Mouse (Mus musculus) myocyte (in vitro differentiated cells): ENCODE results near the gene Pp2d1. TPM values are rescaled to one million over a fixed set of nuclear protein-coding genes. Genes with fewer than 3 reads are reported as not detected.

Experiments
- H3K27me3 ChIP-seq: one replicate; pipeline ENCODE4 v1.6.1; 2011; ENCODE audit not compliant: control insufficient read depth, insufficient read depth, insufficient read length
- H3K36me3 ChIP-seq: one replicate; pipeline ENCODE4 v1.6.1; 2011; ENCODE audit not compliant: control insufficient read depth, insufficient read depth
- H3K4me2 ChIP-seq: one replicate; pipeline ENCODE4 v1.6.1; 2011; ENCODE audit warnings: low read depth, control low read depth
- H3K4me3 ChIP-seq: one replicate; pipeline ENCODE4 v1.5.1; 2011; ENCODE audit warnings: mild to moderate bottlenecking, control low read depth, moderate library complexity
- H3K79me2 ChIP-seq: one replicate; pipeline ENCODE4 v1.6.1; 2011; ENCODE audit not compliant: control insufficient read depth, insufficient read depth
- H3ac ChIP-seq: one replicate; pipeline ENCODE4 v1.6.1; 2011; ENCODE audit not compliant: control insufficient read depth, insufficient read length
- CEBPB ChIP-seq: IDR thresholded peaks from 2 replicates; pipeline ENCODE4 v1.6.1; 2011; ENCODE audit warnings: mild to moderate bottlenecking, moderate library complexity; ENCODE audit not compliant: poor library complexity, insufficient read depth, severe bottlenecking
- E2F4 ChIP-seq: IDR thresholded peaks from one replicate; pipeline ENCODE4 v1.6.1; 2011; ENCODE audit warnings: mild to moderate bottlenecking, control low read depth, moderate library complexity; ENCODE audit not compliant: insufficient read depth
- MAX ChIP-seq: IDR thresholded peaks from one replicate; pipeline ENCODE4 v1.6.1; 2011; ENCODE audit warnings: low read depth, mild to moderate bottlenecking, control low read depth
- MYOD1 ChIP-seq, 3 experiments: IDR thresholded peaks; one replicate each; pipeline ENCODE4 v1.6.1; 2011; ENCODE audit warnings: control low read depth in 2 of 3, low read depth in 2 of 3, mild to moderate bottlenecking in 2 of 3, moderate library complexity in 1 of 3; ENCODE audit not compliant: insufficient read length in 2 of 3, control insufficient read depth in 1 of 3
- MYOG ChIP-seq, 3 experiments: IDR thresholded peaks; one replicate each; pipeline ENCODE4 v1.6.1; 2011; ENCODE audit warnings: control low read depth in 2 of 3, low read depth in 2 of 3, mild to moderate bottlenecking in 2 of 3; ENCODE audit not compliant: insufficient read length in 2 of 3, control insufficient read depth in 1 of 3, insufficient read depth in 1 of 3
- POLR2A ChIP-seq: IDR thresholded peaks from one replicate; pipeline ENCODE4 v1.6.1; 2011; ENCODE audit warnings: low read depth, mild to moderate bottlenecking, control low read depth, moderate library complexity; ENCODE audit not compliant: insufficient read length
- POLR2AphosphoS2 ChIP-seq: IDR thresholded peaks from one replicate; pipeline ENCODE4 v1.6.1; 2011; ENCODE audit warnings: low read depth, control low read depth; ENCODE audit not compliant: insufficient read length
- REST ChIP-seq: IDR thresholded peaks from one replicate; pipeline ENCODE4 v1.6.1; 2011; ENCODE audit warnings: mild to moderate bottlenecking, control low read depth, moderate library complexity; ENCODE audit not compliant: insufficient read depth, insufficient read length
- SRF ChIP-seq: IDR thresholded peaks from one replicate; pipeline ENCODE4 v1.6.1; 2011; ENCODE audit warnings: low read depth; ENCODE audit not compliant: control insufficient read depth, insufficient read length
- TCF12 ChIP-seq: IDR thresholded peaks from one replicate; pipeline ENCODE4 v1.6.1; 2011; ENCODE audit warnings: mild to moderate bottlenecking, control low read depth; ENCODE audit not compliant: poor library complexity, insufficient read depth, severe bottlenecking
- TCF3 ChIP-seq: IDR thresholded peaks from one replicate; pipeline ENCODE4 v1.6.1; 2011; ENCODE audit warnings: low read depth, control low read depth; ENCODE audit not compliant: insufficient read length
- USF1 ChIP-seq: IDR thresholded peaks from one replicate; pipeline ENCODE4 v1.6.1; 2011; ENCODE audit warnings: low read depth, mild to moderate bottlenecking, control low read depth, moderate library complexity
- polyA plus RNA-seq: library from polyadenylated mRNA; unstranded; fragments of >200 nt; fragmentation: generic; extraction: Trizol; gene quantifications from one replicate; pipeline ENCODE4 v1.2.1, GENCODE M21; 2012; ENCODE audit warnings: missing spikeins

Gene Pp2d1
- polyA plus RNA-seq, 1 experiment = 0.12 TPM

- H3ac ChIP-seq = no peak overlapping the region
- no peak for TF ChIP-seq MYOG (IDR thresholded peaks at IDR 0.05; ENCODE audit: control insufficient read depth in 1 of 3, insufficient read depth in 1 of 3, insufficient read length in 2 of 3, low read depth in 2 of 3)
- TF ChIP-seq CEBPB = no peak
- no peak for TF ChIP-seq MAX
- TF ChIP-seq SRF = no peak
- TF ChIP-seq USF1 = no peak
- no peak for TF ChIP-seq TCF3
- TF ChIP-seq MYOD1 (IDR thresholded peaks at IDR 0.05; ENCODE audit: control insufficient read depth in 1 of 3, insufficient read length in 2 of 3, low read depth in 2 of 3) = no peak
- no peak for TF ChIP-seq POLR2A
- no peak for TF ChIP-seq TCF12
- TF ChIP-seq E2F4 = no peak
- no peaks in the 10 kb centered on the region for H3K27me3 ChIP-seq
- H3K79me2 ChIP-seq = no peaks in the 10 kb centered on the region
- H3K4me2 ChIP-seq = no peak overlapping the region
- H3K36me3 ChIP-seq = no peaks in the 10 kb centered on the region
- no peak overlapping the region for H3K4me3 ChIP-seq
These were observed 73.7 kb downstream of the Pp2d1 start for GRCm38 (mm10) chr17:53465569-53465968.

- Histone ChIP-seq H3ac (no peak overlapping the region), H3K4me3 (peak overlapping the region; percentile 16), H3K79me2 (no peaks in the 10 kb centered on the region), H3K36me3 (no peaks in the 10 kb centered on the region), H3K4me2 (peak overlapping the region; percentile 79), H3K27me3 (no peaks in the 10 kb centered on the region)
- TF ChIP-seq TCF12 (no peak), TCF3 (no peak)
These were observed 75.8 kb downstream of the Pp2d1 start for GRCm38 (mm10) chr17:53463496-53463840.

- Histone ChIP-seq H3K4me2 (peak within 1 kb of the TSS; percentile 79), H3K4me3 (peak within 1 kb of the TSS; percentile 16), H3ac (no peak within 1 kb of the TSS), H3K36me3 (no peaks in the 10 kb centered on the region), H3K79me2 (no peaks in the 10 kb centered on the region), H3K27me3 (no peaks in the 10 kb centered on the region)
- TF ChIP-seq REST (no peak), TCF12 (no peak), POLR2AphosphoS2 (no peak), MAX (no peak), POLR2A (no peak), USF1 (no peak), E2F4 (no peak), TCF3 (no peak), SRF (no peak), MYOD1 (IDR thresholded peaks at IDR 0.05; ENCODE audit: control insufficient read depth in 1 of 3, insufficient read length in 2 of 3, low read depth in 2 of 3) (no peak), MYOG (IDR thresholded peaks at IDR 0.05; ENCODE audit: control insufficient read depth in 1 of 3, insufficient read depth in 1 of 3, insufficient read length in 2 of 3, low read depth in 2 of 3) (no peak), CEBPB (no peak)
These were observed 76.4 kb downstream of the Pp2d1 start, which contains the start of gene Efhb for GRCm38 (mm10) chr17:53462603-53463495. Efhb (minus strand) TSS chr17:53463321.

Other genes with a start within 250 kb of the Pp2d1 start
- gene Efhb, start 76.1 kb downstream of the Pp2d1 start, polyA plus RNA-seq = 0.01 TPM
- 26.6 TPM for gene Rab5a, start 60.2 kb downstream of the Pp2d1 start, polyA plus RNA-seq
- 4.2 TPM for gene Kat2b, start 27.4 kb upstream of the Pp2d1 start, polyA plus RNA-seq
- 3.1 TPM for gene Sgo1, start 149.9 kb upstream of the Pp2d1 start, polyA plus RNA-seq